Mouse (Mus musculus) heart, postnatal 25 days (tissue): ENCODE measurements at regions not wholly inside any gene's neighbourhood (a gene's known extent, or its start where the extent isn't known, plus 50 kb on each side); places are given as distances from the start of the nearest gene placed in this dataset.

ENCODE experiments used
- DNase-seq: peaks from one replicate; pipeline ENCODE4 v3.0.0; 2022; ENCODE audit warnings: low spot score
- intact Hi-C: fragments of 180-260 bp; cut with DNase I; formaldehyde crosslinking; loops from one replicate; pipeline ENCODE4 v1.15.1; 2025

- intact Hi-C loops: no loop called here
- no peak for DNase-seq
These were observed 157.2 kb upstream of the Gm765 start for GRCm38 (mm10) chr6:98499721-98500120.

- intact Hi-C loops: no loop called here
These were observed 144.1 kb upstream of the Gm765 start for GRCm38 (mm10) chr6:98486626-98487025.

DNA sequence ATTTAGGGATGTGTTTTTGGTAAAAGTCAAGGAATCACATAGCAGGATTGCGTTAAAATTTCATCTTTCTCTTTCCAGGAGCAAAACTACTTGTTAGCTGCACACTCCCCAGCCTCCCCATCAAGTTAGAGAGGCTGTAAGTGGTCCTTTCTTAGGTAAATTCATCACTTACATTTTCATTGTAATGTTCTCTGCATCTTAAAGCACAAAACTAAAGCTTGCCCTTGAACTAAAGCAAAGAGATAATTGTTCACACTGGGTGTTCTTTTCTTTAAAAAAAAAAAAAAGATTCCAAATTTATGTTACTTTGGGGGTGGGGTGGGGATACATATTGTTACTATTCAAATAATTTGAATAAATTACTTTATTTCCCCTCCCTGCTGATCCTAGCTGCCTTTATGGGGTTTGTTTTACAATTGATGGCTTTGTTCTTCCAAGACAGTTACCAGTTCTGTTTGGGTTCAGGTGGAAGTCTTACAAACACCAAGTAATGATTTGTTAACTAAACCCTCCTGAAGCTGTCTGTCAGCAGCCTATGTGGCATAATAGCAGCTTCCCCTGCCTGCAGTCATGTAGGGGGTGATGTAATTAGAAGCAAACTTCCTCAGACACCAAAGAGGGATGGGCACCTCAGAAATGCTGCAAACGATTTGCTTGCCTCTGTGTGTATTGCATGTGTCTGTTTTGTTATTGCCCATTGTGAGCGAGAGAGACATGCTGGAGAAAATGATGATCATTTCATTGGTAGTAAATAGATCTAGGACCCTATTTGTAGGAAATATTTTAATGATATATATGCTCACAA is 141.0 kb upstream of the Gm765 start:
- DNase-seq: no peak
- intact Hi-C loops: no loop called here

More at GRCm38 (mm10) chr6:98486626-98487025, 144.1 kb upstream of the Gm765 start:
- no peak for DNase-seq

DNA sequence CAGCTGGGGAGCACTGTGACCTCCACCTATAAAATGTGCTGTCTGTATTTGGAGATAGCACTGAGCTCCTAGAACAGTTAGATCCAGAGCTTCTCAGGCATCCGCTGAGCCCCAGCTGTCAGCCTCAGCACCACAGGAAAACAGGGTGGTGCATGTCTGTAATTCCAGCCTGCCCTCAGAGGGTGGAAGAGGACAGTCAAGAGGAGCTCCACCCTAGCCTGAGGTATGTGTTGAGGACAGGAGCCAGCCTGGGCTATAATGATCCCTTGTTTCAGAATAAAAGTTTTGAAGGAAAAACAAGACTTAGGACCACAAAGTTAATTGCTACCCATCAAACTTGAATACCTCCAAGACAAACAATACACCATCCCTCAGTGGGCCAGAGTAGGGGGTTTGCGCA is 139.8 kb upstream of the Gm765 start:
- no peak for DNase-seq
- intact Hi-C loops: no loop called here

- no peak for DNase-seq
- intact Hi-C loops: no loop called here
These were observed 125.0 kb upstream of the Gm765 start for GRCm38 (mm10) chr6:98467563-98467962.

GRCm38 (mm10) chr6:98452277-98452676 is 109.7 kb upstream of the Gm765 start:
- DNase-seq: no peak
- intact Hi-C loops: no loop called here

DNA sequence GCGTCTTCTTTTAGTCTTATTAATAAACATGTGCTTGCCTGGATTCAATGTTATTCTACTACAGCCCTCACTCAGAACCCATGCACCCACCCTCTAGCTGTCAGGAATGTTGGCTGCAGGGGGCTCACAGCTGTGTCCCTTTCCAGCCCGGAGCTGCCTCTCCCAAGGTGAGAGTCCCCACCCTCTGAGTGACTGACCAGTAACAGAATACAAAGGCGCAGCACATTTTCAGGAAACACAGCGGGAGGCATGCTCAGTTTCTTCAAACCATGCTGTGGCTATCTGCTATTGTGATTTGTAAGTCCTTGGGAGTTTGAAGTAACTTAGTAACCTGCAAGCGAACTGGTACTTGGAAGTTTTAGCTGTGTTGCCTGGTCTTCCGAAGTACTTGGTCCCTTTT is 93.1 kb upstream of the Gm765 start:
- intact Hi-C loops: no loop called here
- no peak for DNase-seq

GRCm38 (mm10) chr6:98433286-98433685 is 90.7 kb upstream of the Gm765 start:
- DNase-seq: no peak
- intact Hi-C loops: no loop called here

DNA sequence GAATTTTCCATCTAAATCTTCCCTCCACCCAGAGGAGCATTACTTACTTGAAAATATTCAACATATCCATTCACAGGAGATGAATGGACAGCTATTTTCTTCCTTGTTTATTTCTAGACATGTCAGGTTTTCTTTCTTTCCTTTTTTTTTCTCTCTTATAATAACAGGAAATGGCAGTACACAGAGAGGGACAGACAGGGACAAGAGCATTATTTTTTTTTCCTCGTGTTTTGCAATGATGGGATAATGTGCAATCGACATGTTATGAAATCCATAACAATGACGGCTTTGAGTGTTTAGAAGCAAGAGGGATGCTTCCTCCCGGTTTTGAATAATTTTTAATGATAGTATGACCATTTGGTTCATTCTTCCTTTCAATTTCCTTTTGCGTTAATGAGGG is 86.6 kb upstream of the Gm765 start:
- intact Hi-C loops: no loop called here
- DNase-seq: no peak

DNA sequence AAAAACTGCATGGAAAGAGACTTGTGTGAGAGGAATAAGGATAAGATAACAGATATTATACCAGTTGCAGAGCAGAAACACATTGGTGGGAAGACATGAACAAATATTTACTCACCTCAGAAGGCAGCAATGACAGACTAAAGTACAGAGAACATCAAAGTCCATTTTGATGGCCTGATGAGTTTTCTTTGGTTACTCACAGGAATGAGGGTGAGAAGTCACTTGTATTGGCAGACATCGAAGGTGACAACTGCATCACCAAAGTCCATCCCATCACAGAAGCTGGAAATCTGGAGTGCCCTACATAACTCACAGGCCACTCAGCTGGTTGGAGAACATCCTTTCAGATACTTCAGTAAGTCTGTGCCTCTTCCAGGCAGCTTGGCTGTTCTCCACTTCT is 60.1 kb upstream of the Gm765 start:
- intact Hi-C loops: no loop called here
- DNase-seq: no peak

DNA sequence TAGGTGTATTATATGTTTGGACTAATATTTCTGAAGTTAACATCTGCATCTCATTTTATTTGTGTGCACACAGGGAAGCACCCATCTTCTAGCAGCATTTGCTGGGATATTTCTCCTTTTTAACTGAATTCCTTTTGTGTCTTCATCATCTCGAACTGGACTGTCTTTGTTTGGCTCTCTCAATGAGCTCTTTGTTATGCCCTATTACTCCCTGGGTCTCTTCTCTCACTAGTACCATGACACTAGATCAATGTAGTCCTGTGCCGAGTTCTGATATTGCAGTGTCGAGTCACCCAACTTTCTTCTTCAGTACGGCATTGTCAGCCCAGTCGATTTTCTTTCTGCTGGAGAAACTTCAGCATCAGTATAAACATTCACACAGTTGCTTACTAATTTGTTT is 52.0 kb upstream of the Gm765 start:
- intact Hi-C loops: no loop called here
- no peak for DNase-seq
